Mouse (Mus musculus) bone marrow, adult 2 months (tissue): ENCODE results near the gene Gm8660. TPM values are rescaled to one million over a fixed set of nuclear protein-coding genes. Genes with fewer than 3 reads are reported as not detected.
"Not testable (repeated sequence)": the region's sequence is repeated elsewhere in the genome, so short reads cannot be mapped to it uniquely, and the experiment has no call there.

ENCODE experiments used
- H3K27ac ChIP-seq: fragments of 200-500 bp; 2 replicates; pipeline ENCODE4 v1.5.1; 2012; ENCODE audit warnings: low read depth, mild to moderate bottlenecking, control low read depth, inconsistent platforms, low read length; ENCODE audit not compliant: control insufficient read depth, poor library complexity, insufficient read depth
- H3K4me1 ChIP-seq: fragments of 200-500 bp; 2 replicates; pipeline ENCODE4 v1.6.1; 2011; ENCODE audit warnings: low read length; ENCODE audit not compliant: control insufficient read depth, insufficient read depth
- H3K4me3 ChIP-seq: fragments of 200-500 bp; replicated peaks from 2 replicates; pipeline ENCODE3; 2011; ENCODE audit warnings: mild to moderate bottlenecking, low read depth, low read length, control low read depth; ENCODE audit not compliant: control insufficient read depth
- WGBS: fragments of 180-500 bp; shearing (Covaris S2); methylation state at CpG from one replicate; pipeline ENCODE4 v1.1.7; 2018; 5-methylcytosine and 5-hydroxymethylcytosine counted together
- polyA plus RNA-seq: library from polyadenylated mRNA; stranded (reverse); fragments of >200 nt; gene quantifications from 2 replicates; pipeline ENCODE4 v1.2.4, GENCODE M21; 2011; ENCODE audit warnings: low replicate concordance; ENCODE audit not compliant: missing spikeins, insufficient read depth, insufficient read length

Gene Gm8660
- polyA plus RNA-seq = not detected in 2 replicates

DNA sequence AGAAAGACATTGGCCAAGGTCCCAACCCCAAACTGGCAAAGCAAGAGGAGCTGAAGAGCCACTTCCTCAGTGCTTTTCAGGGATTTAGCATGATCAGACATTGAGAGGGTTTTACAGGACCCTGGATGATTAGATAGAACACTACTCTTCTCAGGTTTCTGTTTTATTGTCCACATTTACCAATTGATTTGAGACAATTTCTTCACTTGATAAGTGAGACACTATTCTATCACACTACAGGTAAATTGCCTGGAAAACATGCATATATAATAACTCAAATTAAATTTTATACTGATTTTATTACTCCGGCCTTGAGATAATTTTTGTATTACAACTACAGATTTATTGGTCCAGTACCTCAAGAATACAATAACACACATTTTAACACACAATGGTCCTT lies at the start of gene Gm8660:
Gene Gm8660, minus strand, starts transcription at position 101 of the 400 bp plus-strand sequence.
- WGBS = no CpG with 5 or more reads among the region's 1 CpGs
- H3K4me1 ChIP-seq, H3K4me3 ChIP-seq, H3K27ac ChIP-seq: not testable (repeated sequence)

GRCm38 (mm10) chr7:22413283-22413682 lies 42.4 kb upstream of the Gm8660 start, which contains the start of gene Vmn1r148:
Gene Vmn1r148, plus strand, starts transcription at chr7:22413583.
- H3K27ac ChIP-seq, H3K4me3 ChIP-seq, H3K4me1 ChIP-seq: not testable (repeated sequence)
- WGBS = no CpG with 5 or more reads among the region's 3 CpGs

DNA sequence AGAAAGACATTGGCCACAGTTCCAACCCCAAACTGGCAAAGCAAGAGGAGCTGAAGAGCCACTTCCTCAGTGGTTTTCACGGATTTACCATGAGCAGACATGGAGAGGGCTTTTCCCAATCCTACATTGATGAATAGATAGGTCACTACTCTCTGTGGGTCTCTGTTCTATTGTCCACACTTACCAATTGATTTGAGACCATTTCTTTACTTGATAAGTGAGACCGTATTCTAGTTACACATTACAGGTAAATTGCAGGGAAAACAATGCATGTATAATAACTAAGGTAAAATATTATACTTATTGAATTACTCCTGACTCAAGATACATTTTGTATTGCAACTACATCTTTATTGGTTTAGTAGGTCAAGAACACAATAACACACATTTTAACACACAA lies 41.2 kb downstream of the Gm8660 start, which contains the start of gene Gm4187:
Gene Gm4187, minus strand, starts transcription at position 101 of the 400 bp plus-strand sequence.
- no CpG with 5 or more reads among the region's 2 CpGs for WGBS
- not testable (repeated sequence) for H3K27ac ChIP-seq, H3K4me1 ChIP-seq, H3K4me3 ChIP-seq

Other genes starting within 250 kb of the Gm8660 start
- not detected in 2 replicates for gene Gm10666, start 236.3 kb downstream of the Gm8660 start, polyA plus RNA-seq
- gene Vmn1r142, start 207.0 kb downstream of the Gm8660 start, polyA plus RNA-seq = not detected in 2 replicates
- not detected in 2 replicates for gene Vmn1r143, start 181.7 kb downstream of the Gm8660 start, polyA plus RNA-seq
- gene Gm8653, start 169.8 kb downstream of the Gm8660 start, polyA plus RNA-seq = not detected in 2 replicates
- not detected in 2 replicates for gene Gm8453, start 141.6 kb downstream of the Gm8660 start, polyA plus RNA-seq
- not detected in 2 replicates for gene Gm4187, start 41.3 kb downstream of the Gm8660 start, polyA plus RNA-seq
- gene Vmn1r148, start 42.5 kb upstream of the Gm8660 start, polyA plus RNA-seq = not detected in 2 replicates
- gene Vmn1r149, start 67.2 kb upstream of the Gm8660 start, polyA plus RNA-seq = not detected in 2 replicates
- not detected in 2 replicates for gene Gm10665, start 93.0 kb upstream of the Gm8660 start, polyA plus RNA-seq
- gene Vmn1r151, start 128.6 kb upstream of the Gm8660 start, polyA plus RNA-seq = not detected in 2 replicates
- not detected in 2 replicates for gene Vmn1r152, start 151.9 kb upstream of the Gm8660 start, polyA plus RNA-seq
- not detected in 2 replicates for gene Gm8677, start 163.8 kb upstream of the Gm8660 start, polyA plus RNA-seq
- gene Gm4201, start 194.3 kb upstream of the Gm8660 start, polyA plus RNA-seq = not detected in 2 replicates
- gene Gm4565, start 217.1 kb upstream of the Gm8660 start, polyA plus RNA-seq = not detected in 2 replicates